Mouse (Mus musculus) lung, embryonic 14.5 days (tissue): ENCODE data around the gene Hoxb6. TPM values are rescaled to one million over a fixed set of nuclear protein-coding genes. Genes with fewer than 3 reads are reported as not detected.

Source experiments
- ATAC-seq: fragments of 200-750 bp; cut with Nextera tagmentation; 2 replicates; pipeline ENCODE4 v1.8.0; 2017; ENCODE audit warnings: mild to moderate bottlenecking, moderate TSS enrichment, moderate library complexity; ENCODE audit not compliant: insufficient read depth
- DNase-seq: peaks from one replicate; pipeline ENCODE4 v3.0.0-alpha.2; 2015
- H3K27ac ChIP-seq: fragments of 300-500 bp; sonication (generic); 2 replicates; pipeline ENCODE4 v1.5.1; 2014; ENCODE audit warnings: low read depth, mild to moderate bottlenecking, moderate library complexity
- H3K27me3 ChIP-seq: fragments of 300-500 bp; sonication (generic); 2 replicates; pipeline ENCODE4 v1.6.1; 2014; ENCODE audit warnings: low read length, control low read depth; ENCODE audit not compliant: insufficient read depth
- H3K36me3 ChIP-seq: fragments of 300-500 bp; sonication (generic); 2 replicates; pipeline ENCODE4 v1.6.1; 2014; ENCODE audit warnings: control low read depth; ENCODE audit not compliant: insufficient read depth
- H3K4me1 ChIP-seq: fragments of 300-500 bp; sonication (generic); 2 replicates; pipeline ENCODE4 v1.6.1; 2014; ENCODE audit warnings: antibody characterized with exemption, control low read depth; ENCODE audit not compliant: insufficient read depth
- H3K4me2 ChIP-seq: fragments of 300-500 bp; sonication (generic); 2 replicates; pipeline ENCODE4 v1.6.1; 2014; ENCODE audit warnings: mild to moderate bottlenecking
- H3K4me3 ChIP-seq: fragments of 300-500 bp; sonication (generic); 2 replicates; pipeline ENCODE4 v1.5.1; 2014; ENCODE audit warnings: low read depth, low read length
- H3K9ac ChIP-seq: fragments of 300-500 bp; sonication (generic); 2 replicates; pipeline ENCODE4 v1.6.1; 2014
- H3K9me3 ChIP-seq: fragments of 300-500 bp; sonication (generic); 2 replicates; pipeline ENCODE4 v1.6.1; 2016; ENCODE audit warnings: low read depth, low read length, control low read depth
- CTCF ChIP-seq: IDR thresholded peaks from 2 replicates; pipeline ENCODE4 v1.5.1; 2016; ENCODE audit warnings: antibody characterized with exemption, low read depth
- WGBS: fragments of 180-500 bp; shearing (Covaris S2); extraction: QIAGEN DNeasy Blood & Tissue Kit; methylation state at CpG from one replicate; pipeline ENCODE4 v1.1.7; 2014; 5-methylcytosine and 5-hydroxymethylcytosine counted together
- polyA plus RNA-seq: library from polyadenylated mRNA; unstranded; fragments of >200 nt; fragmentation: Nextera tagmentation; extraction: Ambion mirVana; gene quantifications from 2 replicates; pipeline ENCODE4 v1.2.1, GENCODE M21; 2014

The Hoxb6 gene
- polyA plus RNA-seq, 1 experiment from 2014 or later: 24.4 TPM

DNA sequence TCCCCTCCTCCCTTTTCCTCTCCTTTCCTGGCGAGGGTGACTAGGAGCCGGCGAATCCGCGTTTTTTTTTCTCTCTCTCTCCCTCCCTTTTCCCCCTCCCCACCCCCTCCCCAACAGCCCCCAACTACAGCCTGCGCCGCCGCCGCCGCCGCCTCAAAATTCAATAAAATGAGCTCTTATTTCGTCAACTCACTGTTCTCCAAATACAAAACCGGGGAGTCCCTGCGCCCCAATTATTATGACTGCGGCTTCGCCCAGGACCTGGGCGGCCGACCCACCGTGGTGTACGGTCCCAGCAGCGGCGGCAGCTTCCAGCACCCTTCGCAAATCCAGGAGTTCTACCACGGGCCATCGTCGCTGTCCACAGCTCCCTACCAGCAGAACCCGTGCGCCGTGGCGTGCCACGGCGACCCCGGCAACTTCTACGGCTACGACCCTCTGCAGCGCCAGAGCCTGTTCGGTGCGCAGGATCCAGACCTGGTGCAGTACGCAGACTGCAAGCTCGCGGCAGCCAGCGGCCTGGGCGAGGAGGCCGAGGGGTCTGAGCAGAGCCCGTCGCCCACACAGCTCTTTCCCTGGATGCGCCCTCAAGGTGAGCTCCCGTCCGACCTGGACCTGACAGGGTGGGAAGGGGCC lies 9.4 kb upstream of the Hoxb6 start:
- no peak for TF ChIP-seq CTCF
- peak; percentile 69 for DNase-seq
- peak overlapping the region; percentile 6; the same call in 1 of the 2 replicates for H3K27ac ChIP-seq
- ATAC-seq: no peak
- H3K4me3 ChIP-seq: peak overlapping the region; percentile 48
- H3K4me1 ChIP-seq: 0 out of 2 replicates have a peak, but pooled peaks cover 3% of the 10 kb centered on the region
- H3K27me3 ChIP-seq: peaks cover 90% of the 10 kb centered on the region
- no peaks in the 10 kb centered on the region for H3K9me3 ChIP-seq
- no peaks in the 10 kb centered on the region for H3K36me3 ChIP-seq
- H3K9ac ChIP-seq: peak overlapping the region; percentile 56
- WGBS: under 1% methylated on average over 47 of the region's 49 CpGs
- peak overlapping the region; percentile 86 for H3K4me2 ChIP-seq

- H3K4me2 ChIP-seq: peak overlapping the region; percentile 86
- peak overlapping the region; percentile 48 for H3K4me3 ChIP-seq
- peak; percentile 59 for ATAC-seq
- H3K4me1 ChIP-seq: 0 out of 2 replicates have a peak, but pooled peaks cover 3% of the 10 kb centered on the region
- H3K36me3 ChIP-seq: no peaks in the 10 kb centered on the region
- TF ChIP-seq CTCF: peak; percentile 33; the same call in 1 of the 2 replicates
- H3K27me3 ChIP-seq: peaks cover 89% of the 10 kb centered on the region
- H3K9me3 ChIP-seq: no peaks in the 10 kb centered on the region
- WGBS: under 1% methylated on average over 47 of the region's 49 CpGs
- H3K27ac ChIP-seq: peak overlapping the region; percentile 73
- peak overlapping the region; percentile 56 for H3K9ac ChIP-seq
- DNase-seq: peak; percentile 79
Measured at GRCm38 (mm10) chr11:96284041-96284749, 8.1 kb upstream of the Hoxb6 start.

DNA sequence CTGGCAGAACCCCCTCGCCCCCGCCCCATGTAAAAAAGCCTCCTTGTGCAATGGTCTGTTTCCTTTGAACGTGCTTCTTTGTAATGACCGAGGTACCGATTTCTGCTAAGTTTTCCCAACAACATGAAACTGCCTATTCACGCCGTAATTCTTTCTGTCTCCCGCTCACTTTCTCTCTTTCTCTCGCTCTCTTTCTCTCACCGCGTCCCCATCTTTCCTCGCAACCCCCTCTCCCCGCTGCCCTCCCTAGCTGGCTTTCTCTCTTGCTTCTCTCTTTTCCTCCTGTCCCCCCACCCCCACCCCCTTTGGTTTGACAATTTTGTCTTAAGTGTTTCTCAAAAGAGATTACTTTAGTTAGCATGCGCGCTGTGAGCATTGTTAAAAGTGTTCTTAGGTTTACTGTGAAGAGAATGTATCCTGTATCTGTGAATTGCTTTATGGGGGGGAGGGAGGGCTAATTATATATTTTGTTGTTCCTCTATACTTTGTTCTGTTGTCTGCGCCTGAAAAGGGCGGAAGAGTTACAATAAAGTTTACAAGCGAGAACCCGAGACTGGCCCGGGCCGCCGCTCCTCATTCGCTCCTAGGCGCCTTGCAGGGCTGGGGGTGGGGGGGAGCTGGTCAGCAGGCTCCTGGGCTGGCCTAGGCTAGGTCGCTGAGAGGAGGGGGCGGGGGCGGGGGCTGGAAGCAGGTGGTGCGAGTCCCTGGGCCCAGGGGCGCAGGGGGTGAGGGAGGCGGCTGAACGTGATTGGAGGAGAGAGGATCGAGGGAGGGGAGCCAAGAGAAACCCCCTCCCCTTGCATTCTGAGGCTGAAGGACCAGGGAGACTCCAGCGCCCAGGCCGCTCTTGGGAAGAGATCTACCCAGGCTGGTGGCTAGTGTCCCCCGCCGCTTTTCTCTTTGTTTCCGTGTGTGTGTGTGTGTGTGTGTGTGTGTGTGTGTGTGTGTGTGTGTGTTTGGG lies 7.2 kb upstream of the Hoxb6 start:
- peak overlapping the region; percentile 86 for H3K4me2 ChIP-seq
- no peaks in the 10 kb centered on the region for H3K36me3 ChIP-seq
- 0 out of 2 replicates have a peak, but pooled peaks cover 3% of the 10 kb centered on the region for H3K4me1 ChIP-seq
- peaks cover 89% of the 10 kb centered on the region for H3K27me3 ChIP-seq
- H3K4me3 ChIP-seq: peak overlapping the region; percentile 48
- 1% methylated on average over 37 of the region's 37 CpGs for WGBS
- no peaks in the 10 kb centered on the region for H3K9me3 ChIP-seq
- H3K9ac ChIP-seq: peak overlapping the region; percentile 56
- TF ChIP-seq CTCF: no peak
- H3K27ac ChIP-seq: peak overlapping the region; percentile 73
- ATAC-seq (peak; percentile 77), DNase-seq (peak; percentile 69)

GRCm38 (mm10) chr11:96285771-96286738 lies 6.2 kb upstream of the Hoxb6 start, which contains the start of gene Hoxb7:
Gene Hoxb7 (plus strand): TSS chr11:96286623.
- ATAC-seq: no peak
- H3K27me3 ChIP-seq: peaks cover 90% of the 10 kb centered on the region

GRCm38 (mm10) chr11:96286739-96287385 lies 5.4 kb upstream of the Hoxb6 start:
- ATAC-seq: no peak
- Histone ChIP-seq H3K4me1 (0 out of 2 replicates have a peak, but pooled peaks cover 3% of the 10 kb centered on the region), H3K9me3 (no peaks in the 10 kb centered on the region), H3K4me2 (peak overlapping the region; percentile 86), H3K27ac (peak overlapping the region; percentile 63; the same call in 1 of the 2 replicates), H3K36me3 (no peaks in the 10 kb centered on the region), H3K27me3 (peaks cover 88% of the 10 kb centered on the region), H3K9ac (peak overlapping the region; percentile 56), H3K4me3 (peak overlapping the region; percentile 48)
- no peak for TF ChIP-seq CTCF
- WGBS: under 1% methylated on average over 55 of the region's 55 CpGs
- peak; percentile 42 for DNase-seq

More at GRCm38 (mm10) chr11:96285771-96286738, 6.2 kb upstream of the Hoxb6 start, which contains the start of gene Hoxb7:
- Histone ChIP-seq H3K27ac (peak within 1 kb of the TSS; percentile 73), H3K9me3 (no peaks in the 10 kb centered on the region), H3K4me3 (peak within 1 kb of the TSS; percentile 48), H3K4me1 (0 out of 2 replicates have a peak, but pooled peaks cover 3% of the 10 kb centered on the region), H3K36me3 (no peaks in the 10 kb centered on the region), H3K9ac (peak within 1 kb of the TSS; percentile 56), H3K4me2 (peak within 1 kb of the TSS; percentile 86)
- no peak for TF ChIP-seq CTCF
- WGBS: 2% methylated on average over 43 of the region's 43 CpGs
- DNase-seq: peak; percentile 86
